Mouse (Mus musculus): ENCODE measurements around the gene Rsph6a. TPM values are rescaled to one million over a fixed set of nuclear protein-coding genes. Genes with fewer than 3 reads are reported as not detected.

Rsph6a gene
- total RNA-seq, 2 experiments from 2014 or later: 0.21 to 0.58 TPM

GRCm38 (mm10) chr7:19097217-19097616 is 42.7 kb downstream of the Rsph6a start:
- DNase-seq (ENCODE audit: low spot score in 2 of 2): no peak

- DNase-seq (ENCODE audit: low spot score in 2 of 2): no peak
Observed at GRCm38 (mm10) chr7:19097863-19098262, 43.4 kb downstream of the Rsph6a start.

DNA sequence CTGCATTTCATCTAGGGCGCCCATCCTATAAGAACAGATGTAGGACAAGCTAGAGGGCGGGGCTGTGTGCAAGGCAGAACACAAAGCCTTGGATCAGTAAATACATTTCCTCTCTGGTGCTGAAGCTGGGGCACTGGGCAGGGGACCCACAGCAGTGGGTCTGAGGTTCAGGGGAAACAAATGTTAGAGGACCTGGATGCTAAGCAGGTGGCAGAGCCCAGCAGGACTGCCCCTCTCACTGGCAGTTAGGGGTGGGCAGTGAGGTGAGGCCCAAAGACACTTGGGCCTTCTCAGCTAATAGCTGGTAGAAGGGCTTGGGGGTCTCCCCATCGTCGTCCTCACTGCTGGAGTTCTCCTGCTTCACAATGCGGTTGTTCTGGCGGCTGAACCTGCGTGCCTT is 44.3 kb downstream of the Rsph6a start:
- no peak for DNase-seq (ENCODE audit: low spot score in 2 of 2)

- no peak for DNase-seq (ENCODE audit: low spot score in 2 of 2)
Observed at GRCm38 (mm10) chr7:19100290-19100689, 45.8 kb downstream of the Rsph6a start.

- no peak for DNase-seq (ENCODE audit: low spot score in 2 of 2)
Observed at GRCm38 (mm10) chr7:19103741-19104140, 49.3 kb downstream of the Rsph6a start.

DNA sequence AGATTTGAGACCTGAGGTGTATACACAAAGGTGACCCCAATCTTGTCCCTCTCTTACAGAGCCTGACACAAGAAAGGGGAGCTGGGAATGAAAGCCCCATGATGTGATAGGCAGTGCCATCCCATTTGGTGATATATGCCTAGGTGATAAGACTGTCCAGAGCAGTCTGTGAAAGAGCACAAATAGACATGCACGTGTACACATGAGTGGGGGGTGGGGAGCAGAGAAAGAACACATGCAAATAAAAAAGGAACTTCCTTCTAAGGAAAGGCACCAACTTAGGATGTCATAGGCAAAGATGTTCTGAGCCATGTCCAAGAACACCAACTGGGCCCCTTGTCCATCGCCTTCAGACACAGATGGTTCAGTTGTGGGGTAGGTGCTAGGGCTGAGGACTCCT is 50.0 kb downstream of the Rsph6a start:
- DNase-seq (ENCODE audit: low spot score in 2 of 2): no peak

DNA sequence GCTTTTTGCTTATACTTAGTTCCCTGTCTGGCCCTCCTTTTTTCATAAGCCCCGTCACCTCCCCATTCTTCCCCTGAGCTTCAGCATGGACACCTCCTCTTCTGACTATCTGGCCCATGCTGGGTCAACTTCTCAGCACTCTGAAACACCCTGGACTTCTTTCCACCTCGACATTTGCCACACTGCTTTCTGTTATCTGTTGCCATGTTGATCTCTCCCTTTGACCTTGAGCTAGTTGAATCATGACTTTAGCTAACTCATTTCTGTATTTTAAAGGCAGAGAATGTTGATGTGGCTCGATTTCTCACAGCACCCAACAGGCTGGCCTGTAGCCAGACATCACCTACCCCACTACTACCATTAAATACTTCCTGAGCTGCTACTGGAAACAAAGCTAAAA is 52.9 kb downstream of the Rsph6a start:
- DNase-seq (ENCODE audit: low spot score in 2 of 2): no peak

DNA sequence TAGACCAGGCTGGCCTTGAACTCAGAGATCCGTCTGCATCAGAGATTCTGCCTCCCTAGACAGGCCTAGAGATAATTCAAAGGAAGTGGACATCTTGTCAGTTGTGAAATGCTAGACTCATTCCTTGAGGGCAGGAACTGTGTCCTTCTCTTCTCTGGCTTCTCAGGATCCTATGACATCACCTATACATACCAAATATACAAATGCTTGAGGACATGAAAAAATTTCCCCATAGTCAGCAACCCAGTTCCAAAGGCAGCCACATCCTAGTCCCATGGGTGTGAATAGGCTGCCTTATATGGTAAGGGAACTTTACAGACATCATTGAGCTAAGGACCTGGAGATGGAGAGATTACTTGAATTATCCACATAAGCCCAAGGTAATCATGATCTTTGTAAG is 55.1 kb downstream of the Rsph6a start:
- DNase-seq (ENCODE audit: low spot score in 2 of 2): no peak

DNA sequence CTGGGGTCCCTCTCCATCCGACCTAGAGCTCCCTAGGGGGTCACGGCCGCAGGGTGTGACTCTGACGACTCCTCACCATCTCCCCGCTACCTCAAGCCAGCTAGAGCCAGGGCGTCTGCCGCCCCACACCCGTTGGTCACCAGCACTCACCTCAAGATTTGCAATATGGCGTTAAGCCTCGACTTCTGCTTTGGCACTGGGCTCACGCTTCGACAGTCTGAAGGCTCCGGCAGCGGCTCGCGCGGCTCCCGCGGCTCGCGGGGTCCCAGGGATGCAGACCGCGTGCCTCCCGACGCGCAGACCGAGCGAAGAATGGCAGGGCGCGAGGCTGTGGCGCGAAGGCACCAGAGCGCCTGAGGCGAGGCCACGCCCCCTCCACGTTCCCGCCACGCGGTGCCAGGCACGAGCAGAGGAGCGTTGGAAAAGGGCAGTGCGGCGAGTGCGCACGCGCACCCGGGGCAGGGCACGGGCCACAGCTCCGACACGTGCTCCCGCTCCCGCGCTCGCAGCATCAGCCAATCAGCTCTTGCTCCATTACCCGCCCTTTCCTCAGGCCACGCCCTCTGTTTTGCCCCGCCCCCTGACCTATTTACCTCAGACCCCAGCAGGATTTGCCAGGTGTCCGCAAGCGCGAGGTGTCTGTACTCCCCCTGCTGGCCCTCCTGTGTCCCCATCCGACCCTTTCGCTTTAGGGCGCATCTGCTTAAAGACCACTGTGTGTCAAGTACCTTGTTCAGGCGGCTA is 63.7 kb downstream of the Rsph6a start, which contains the start of gene Gm4969:
Gene Gm4969 (minus strand): TSS at position 341 of the 744 bp plus-strand sequence.
- peak; percentile 61 to 75 for DNase-seq (ENCODE audit: low spot score in 2 of 2)

GRCm38 (mm10) chr7:19119083-19119482 is 64.6 kb downstream of the Rsph6a start:
- no peak for DNase-seq (ENCODE audit: low spot score in 2 of 2)

DNA sequence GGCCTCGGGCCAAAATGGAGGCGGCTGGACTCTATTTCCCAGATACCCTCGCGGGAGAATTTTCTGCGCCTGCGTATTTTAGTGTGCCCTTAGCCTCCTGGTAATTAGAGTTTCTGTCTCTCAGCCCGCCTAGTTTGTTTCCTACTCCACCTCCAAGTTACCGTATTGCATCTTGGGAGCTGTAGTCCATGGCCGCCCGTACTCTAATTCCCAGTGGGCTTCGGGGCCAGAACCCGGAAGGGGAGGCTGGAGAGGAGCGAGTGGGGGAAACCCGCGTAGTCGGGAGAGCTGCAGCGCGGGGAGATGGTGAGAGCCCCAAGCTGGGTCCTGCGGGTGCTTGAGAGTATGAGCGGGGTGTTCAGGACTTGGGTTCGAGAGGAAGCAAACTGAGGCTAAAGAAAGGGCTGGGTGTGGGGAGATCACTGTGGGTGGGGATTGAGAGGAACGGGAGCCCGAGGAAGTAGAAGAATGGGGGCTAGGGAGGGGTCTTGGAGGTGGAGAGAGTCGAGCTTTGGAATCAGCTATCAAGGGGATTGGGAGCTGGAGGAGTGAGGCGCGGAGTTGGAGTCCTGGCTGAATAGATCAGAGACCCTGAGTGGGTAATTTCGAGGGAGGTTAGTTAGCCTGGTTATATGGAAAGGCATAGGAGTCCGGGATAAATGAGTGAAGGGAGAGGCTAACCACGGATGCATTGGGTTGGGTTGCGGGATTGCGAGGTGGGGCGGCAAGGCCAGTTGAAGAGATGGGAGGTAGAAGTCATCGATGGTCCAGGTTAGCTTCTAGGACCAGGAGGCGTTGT is 65.3 kb downstream of the Rsph6a start, which contains the start of gene Fbxo46:
Gene Fbxo46 (plus strand): TSS at position 229 of the 799 bp plus-strand sequence.
- DNase-seq (ENCODE audit: low spot score in 2 of 2): peak; percentile 89 to 92

GRCm38 (mm10) chr7:19121686-19122085 is 67.2 kb downstream of the Rsph6a start:
- no peak for DNase-seq (ENCODE audit: low spot score in 2 of 2)

Small RNA genes lying within 50 kb of the gene (microRNA-seq; reads per million reads assigned to microRNA genes)
- gene Mir3100: 3.1 to 5.4 reads per million in 2 experiments

Other genes with a start within 250 kb of the Rsph6a start
- gene Psg17, start 233.1 kb upstream of the Rsph6a start, total RNA-seq (2021): not detected
- 1 to 10 TPM; 1.5 to 2.2 TPM for gene Mill2, start 214.7 kb upstream of the Rsph6a start, total RNA-seq (2021)
- 10 to 100 TPM; 22.0 to 27.9 TPM for gene Pglyrp1, start 183.4 kb upstream of the Rsph6a start, total RNA-seq (2021)
- gene Ccdc61, start 144.3 kb upstream of the Rsph6a start, total RNA-seq (2021): 10 to 100 TPM; 11.9 to 14.4 TPM
- gene Nova2, start 128.8 kb upstream of the Rsph6a start, total RNA-seq (2021): 100 to 1,000 TPM; 106 to 112 TPM
- gene Nanos2, start 67.3 kb upstream of the Rsph6a start, total RNA-seq (2021): 1 to 10 TPM in 1 of 2 experiments, under 1 TPM in 1; 0.91 to 1.3 TPM
- 10 to 100 TPM; 28.0 to 29.1 TPM for gene Mypop, start 63.4 kb upstream of the Rsph6a start, total RNA-seq (2021)
- gene Irf2bp1, start 50.6 kb upstream of the Rsph6a start, total RNA-seq (2021): 10 to 100 TPM; 45.5 to 49.7 TPM
- gene Foxa3, start 31.2 kb upstream of the Rsph6a start, total RNA-seq (2021): not detected
- gene Sympk, start 30.3 kb upstream of the Rsph6a start, total RNA-seq (2021): 10 to 100 TPM; 88.4 to 90.2 TPM
- 100 to 1,000 TPM; 141 to 148 TPM for gene Dmwd, start 21.5 kb downstream of the Rsph6a start, total RNA-seq (2021)
- 10 to 100 TPM; 33.3 to 37.2 TPM for gene Dmpk, start 29.2 kb downstream of the Rsph6a start, total RNA-seq (2021)
- gene Six5, start 39.9 kb downstream of the Rsph6a start, total RNA-seq (2021): 1 to 10 TPM; 2.0 to 2.2 TPM
- 1 to 10 TPM; 1.1 to 1.7 TPM for gene Gm4969, start 63.7 kb downstream of the Rsph6a start, total RNA-seq (2021)
- gene Fbxo46, start 65.2 kb downstream of the Rsph6a start, total RNA-seq (2021): 10 to 100 TPM; 11.5 to 13.9 TPM
- 10 to 100 TPM; 20.9 to 22.8 TPM for gene Qpctl, start 94.6 kb downstream of the Rsph6a start, total RNA-seq (2021)
- 100 to 1,000 TPM in 1 of 2 experiments, 10 to 100 TPM in 1; 94.1 to 100 TPM for gene Snrpd2, start 95.0 kb downstream of the Rsph6a start, total RNA-seq (2021)
- 1 to 10 TPM; 3.0 to 4.1 TPM for gene Gipr, start 111.4 kb downstream of the Rsph6a start, total RNA-seq (2021)
- gene Eml2, start 121.7 kb downstream of the Rsph6a start, total RNA-seq (2021): 100 to 1,000 TPM; 183 to 198 TPM
- gene Gpr4, start 157.8 kb downstream of the Rsph6a start, total RNA-seq (2021): 1 to 10 TPM; 3.5 to 3.6 TPM
- 10 to 100 TPM; 36.2 to 37.8 TPM for gene Opa3, start 173.6 kb downstream of the Rsph6a start, total RNA-seq (2021)
- 10 to 100 TPM; 26.4 to 27.3 TPM for gene Vasp, start 217.1 kb downstream of the Rsph6a start, total RNA-seq (2021)
- gene Ppm1n, start 225.4 kb downstream of the Rsph6a start, total RNA-seq (2021): under 1 TPM in 1 of 2 experiments, not detected in 1; 0.31 TPM
- gene Rtn2, start 227.9 kb downstream of the Rsph6a start, total RNA-seq (2021): 100 to 1,000 TPM; 118 to 127 TPM